Mouse (Mus musculus) activated CD4-positive, CD25-positive, alpha-beta regulatory T cell (primary cell): ENCODE measurements around the gene Vkorc1l1. TPM values are rescaled to one million over a fixed set of nuclear protein-coding genes. Genes with fewer than 3 reads are reported as not detected.

Experiments
- polyA plus RNA-seq, 2 experiments: library from polyadenylated mRNA; unstranded; fragments of 100-300 nt; shearing (Covaris generic); gene quantifications; one replicate each; pipeline ENCODE4 v1.2.1; 2017

Gene Vkorc1l1
- 10 to 100 TPM; 11.7 to 14.8 TPM for polyA plus RNA-seq

GRCm38 (mm10) chr5:129941495-129942045, at the start of gene Vkorc1l1:
Gene Vkorc1l1, plus strand, starts transcription at chr5:129941970.

GRCm38 (mm10) chr5:129895198-129896088, 46.3 kb upstream of the Vkorc1l1 start, which contains the start of gene Zbed5:
Gene Zbed5, plus strand, starts transcription at chr5:129895723.

GRCm38 (mm10) chr5:129898449-129898848, 43.3 kb upstream of the Vkorc1l1 start, which contains the start of gene Phkg1:
Gene Phkg1, minus strand, starts transcription at chr5:129898549.

GRCm38 (mm10) chr5:129908242-129908965, 33.4 kb upstream of the Vkorc1l1 start, which contains the start of gene Nupr1l:
Gene Nupr1l, plus strand, starts transcription at chr5:129908540.

DNA sequence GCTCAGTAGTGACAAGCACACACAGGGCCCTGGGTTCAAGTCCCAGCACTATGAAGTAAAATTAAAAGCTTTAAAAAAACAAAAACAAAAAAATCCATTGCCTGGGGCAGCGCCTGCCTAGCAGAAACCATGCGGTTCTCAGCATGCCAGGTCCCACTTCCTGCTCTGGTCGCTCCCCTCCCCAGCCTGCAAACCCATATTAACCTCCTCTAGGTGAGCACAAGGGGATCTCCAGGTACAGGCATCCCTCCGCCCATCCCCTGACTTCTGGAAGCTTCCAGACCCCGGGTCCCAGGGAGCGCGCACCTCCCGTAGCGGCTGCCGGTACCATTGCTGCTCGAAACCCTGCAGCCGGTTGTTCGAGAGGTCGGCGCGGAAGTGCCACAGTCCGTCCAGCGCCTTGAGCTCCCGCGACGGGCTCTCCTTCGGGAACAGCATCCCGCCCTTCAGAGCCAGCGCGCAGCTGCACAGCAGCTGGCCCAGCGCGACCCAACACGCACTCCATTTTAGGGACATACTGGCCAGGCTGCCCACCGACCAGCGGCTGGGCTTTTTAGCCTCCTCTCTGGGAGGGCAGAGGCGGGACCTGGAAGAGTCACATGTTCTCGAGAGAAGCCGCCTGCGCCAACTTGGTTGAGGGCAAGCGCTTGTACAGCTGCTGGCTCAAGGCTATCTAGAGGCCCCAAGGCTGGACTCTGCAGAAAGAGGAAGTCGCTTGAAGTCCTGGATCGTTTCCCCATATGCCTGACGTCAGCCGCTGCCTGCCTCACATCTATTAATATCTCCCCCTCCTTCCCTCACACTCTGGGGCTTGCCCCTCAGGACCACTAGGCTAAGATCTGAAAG, 60.8 kb downstream of the Vkorc1l1 start, which contains the start of gene Gusb:
Gene Gusb, minus strand, starts transcription at position 749 of the 846 bp plus-strand sequence.

GRCm38 (mm10) chr5:130029142-130029897, 87.5 kb downstream of the Vkorc1l1 start, which contains the start of the genes Asl and Crcp:
Gene Asl, minus strand, starts transcription at chr5:130029247.
Gene Crcp, plus strand, starts transcription at chr5:130029290.

Other genes with a start within 250 kb of the Vkorc1l1 start
- gene Sept14, start 233.5 kb upstream of the Vkorc1l1 start, polyA plus RNA-seq, result under 1 TPM in 1 of 2 experiments, not detected in 1; 0.14 TPM
- gene Mrps17, start 226.5 kb upstream of the Vkorc1l1 start, polyA plus RNA-seq, result 100 to 1,000 TPM; 102 to 133 TPM
- gene Nipsnap2, start 216.9 kb upstream of the Vkorc1l1 start, polyA plus RNA-seq, result 10 to 100 TPM; 28.5 to 40.0 TPM
- 10 to 100 TPM; 78.7 to 83.7 TPM for gene Psph, start 154.5 kb upstream of the Vkorc1l1 start, polyA plus RNA-seq
- gene Sumf2, start 95.0 kb upstream of the Vkorc1l1 start, polyA plus RNA-seq, result 10 to 100 TPM; 16.9 to 17.5 TPM
- gene Chchd2, start 54.5 kb upstream of the Vkorc1l1 start, polyA plus RNA-seq, result 100 to 1,000 TPM; 554 to 582 TPM
- gene Zbed5, start 46.2 kb upstream of the Vkorc1l1 start, polyA plus RNA-seq, result 1 to 10 TPM in 1 of 2 experiments, under 1 TPM in 1; 0.63 to 3.4 TPM
- gene Phkg1, start 43.4 kb upstream of the Vkorc1l1 start, polyA plus RNA-seq, result under 1 TPM; 0.16 to 0.22 TPM
- gene Nupr1l, start 33.4 kb upstream of the Vkorc1l1 start, polyA plus RNA-seq, result under 1 TPM; 0.29 to 0.47 TPM
- 10 to 100 TPM; 50.3 to 50.8 TPM for gene Gusb, start 61.1 kb downstream of the Vkorc1l1 start, polyA plus RNA-seq
- 10 to 100 TPM; 70.2 to 74.9 TPM for gene Asl, start 87.3 kb downstream of the Vkorc1l1 start, polyA plus RNA-seq
- gene Crcp, start 87.3 kb downstream of the Vkorc1l1 start, polyA plus RNA-seq, result 10 to 100 TPM; 41.4 to 45.8 TPM
- gene Tpst1, start 131.4 kb downstream of the Vkorc1l1 start, polyA plus RNA-seq, result 1 to 10 TPM; 7.5 to 9.6 TPM
- 1 to 10 TPM; 3.6 to 4.7 TPM for gene Kctd7, start 202.9 kb downstream of the Vkorc1l1 start, polyA plus RNA-seq
- 10 to 100 TPM; 23.2 to 38.0 TPM for gene Rabgef1, start 229.8 kb downstream of the Vkorc1l1 start, polyA plus RNA-seq